Mouse (Mus musculus) myocyte (in vitro differentiated cells): Measurements from ENCODE around the gene Aff3. TPM values are rescaled to one million over a fixed set of nuclear protein-coding genes. Genes with fewer than 3 reads are reported as not detected.

Experiments
- H3K27me3 ChIP-seq: one replicate; pipeline ENCODE4 v1.6.1; 2011; ENCODE audit not compliant: control insufficient read depth, insufficient read depth, insufficient read length
- H3K36me3 ChIP-seq: one replicate; pipeline ENCODE4 v1.6.1; 2011; ENCODE audit not compliant: control insufficient read depth, insufficient read depth
- H3K4me2 ChIP-seq: one replicate; pipeline ENCODE4 v1.6.1; 2011; ENCODE audit warnings: low read depth, control low read depth
- H3K4me3 ChIP-seq: one replicate; pipeline ENCODE4 v1.5.1; 2011; ENCODE audit warnings: mild to moderate bottlenecking, control low read depth, moderate library complexity
- H3K79me2 ChIP-seq: one replicate; pipeline ENCODE4 v1.6.1; 2011; ENCODE audit not compliant: control insufficient read depth, insufficient read depth
- H3ac ChIP-seq: one replicate; pipeline ENCODE4 v1.6.1; 2011; ENCODE audit not compliant: control insufficient read depth, insufficient read length
- CEBPB ChIP-seq: IDR thresholded peaks from 2 replicates; pipeline ENCODE4 v1.6.1; 2011; ENCODE audit warnings: mild to moderate bottlenecking, moderate library complexity; ENCODE audit not compliant: poor library complexity, insufficient read depth, severe bottlenecking
- E2F4 ChIP-seq: IDR thresholded peaks from one replicate; pipeline ENCODE4 v1.6.1; 2011; ENCODE audit warnings: mild to moderate bottlenecking, control low read depth, moderate library complexity; ENCODE audit not compliant: insufficient read depth
- MAX ChIP-seq: IDR thresholded peaks from one replicate; pipeline ENCODE4 v1.6.1; 2011; ENCODE audit warnings: low read depth, mild to moderate bottlenecking, control low read depth
- MYOD1 ChIP-seq, 3 experiments: IDR thresholded peaks; one replicate each; pipeline ENCODE4 v1.6.1; 2011; ENCODE audit warnings: control low read depth in 2 of 3, low read depth in 2 of 3, mild to moderate bottlenecking in 2 of 3, moderate library complexity in 1 of 3; ENCODE audit not compliant: insufficient read length in 2 of 3, control insufficient read depth in 1 of 3
- MYOG ChIP-seq, 3 experiments: IDR thresholded peaks; one replicate each; pipeline ENCODE4 v1.6.1; 2011; ENCODE audit warnings: control low read depth in 2 of 3, low read depth in 2 of 3, mild to moderate bottlenecking in 2 of 3; ENCODE audit not compliant: insufficient read length in 2 of 3, control insufficient read depth in 1 of 3, insufficient read depth in 1 of 3
- POLR2A ChIP-seq: IDR thresholded peaks from one replicate; pipeline ENCODE4 v1.6.1; 2011; ENCODE audit warnings: low read depth, mild to moderate bottlenecking, control low read depth, moderate library complexity; ENCODE audit not compliant: insufficient read length
- POLR2AphosphoS2 ChIP-seq: IDR thresholded peaks from one replicate; pipeline ENCODE4 v1.6.1; 2011; ENCODE audit warnings: low read depth, control low read depth; ENCODE audit not compliant: insufficient read length
- REST ChIP-seq: IDR thresholded peaks from one replicate; pipeline ENCODE4 v1.6.1; 2011; ENCODE audit warnings: mild to moderate bottlenecking, control low read depth, moderate library complexity; ENCODE audit not compliant: insufficient read depth, insufficient read length
- SRF ChIP-seq: IDR thresholded peaks from one replicate; pipeline ENCODE4 v1.6.1; 2011; ENCODE audit warnings: low read depth; ENCODE audit not compliant: control insufficient read depth, insufficient read length
- TCF12 ChIP-seq: IDR thresholded peaks from one replicate; pipeline ENCODE4 v1.6.1; 2011; ENCODE audit warnings: mild to moderate bottlenecking, control low read depth; ENCODE audit not compliant: poor library complexity, insufficient read depth, severe bottlenecking
- TCF3 ChIP-seq: IDR thresholded peaks from one replicate; pipeline ENCODE4 v1.6.1; 2011; ENCODE audit warnings: low read depth, control low read depth; ENCODE audit not compliant: insufficient read length
- USF1 ChIP-seq: IDR thresholded peaks from one replicate; pipeline ENCODE4 v1.6.1; 2011; ENCODE audit warnings: low read depth, mild to moderate bottlenecking, control low read depth, moderate library complexity
- polyA plus RNA-seq: library from polyadenylated mRNA; unstranded; fragments of >200 nt; fragmentation: generic; extraction: Trizol; gene quantifications from one replicate; pipeline ENCODE4 v1.2.1, GENCODE M21; 2012; ENCODE audit warnings: missing spikeins

Gene Aff3
- polyA plus RNA-seq, 1 experiment: not detected

DNA sequence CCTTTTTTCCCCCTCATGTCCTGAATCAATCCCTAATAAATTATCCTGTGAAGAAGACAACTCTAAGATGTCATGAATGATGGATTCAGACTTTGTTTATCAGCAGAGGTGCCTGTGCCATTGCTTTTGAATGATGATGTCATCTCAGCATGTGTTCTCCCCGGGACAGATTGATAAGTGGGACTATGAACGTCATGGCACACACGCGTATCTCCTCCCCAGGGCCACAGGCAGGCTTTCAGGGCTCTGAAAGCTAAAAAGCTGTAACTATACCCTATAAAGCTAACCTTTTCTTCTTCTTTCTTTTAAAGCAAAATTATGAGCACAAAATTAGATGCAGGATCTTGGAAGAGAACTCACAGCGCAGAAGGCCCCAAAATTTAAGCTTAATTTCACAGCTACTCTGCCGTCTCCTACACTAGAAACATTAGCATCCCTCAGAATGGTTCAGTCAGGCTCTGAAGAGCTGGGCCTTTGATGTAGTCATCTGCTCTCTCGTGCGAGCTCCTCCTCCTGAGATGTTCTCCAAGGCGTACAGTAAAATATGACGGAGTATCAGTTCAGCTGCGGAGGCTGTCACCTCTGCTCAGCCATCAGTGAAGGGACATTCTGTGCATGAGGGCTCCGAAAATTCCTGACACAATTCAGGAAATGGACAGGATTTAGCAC is 218.5 kb downstream of the Aff3 start:
- Histone ChIP-seq H3ac (no peak overlapping the region), H3K27me3 (no peaks in the 10 kb centered on the region), H3K4me3 (no peak overlapping the region), H3K4me2 (no peak overlapping the region), H3K36me3 (no peaks in the 10 kb centered on the region), H3K79me2 (no peaks in the 10 kb centered on the region)
- TF ChIP-seq REST (no peak), MYOG (IDR thresholded peaks at IDR 0.05; ENCODE audit: control insufficient read depth in 1 of 3, insufficient read depth in 1 of 3, insufficient read length in 2 of 3, low read depth in 2 of 3) (no peak), MAX (no peak), TCF12 (no peak), E2F4 (no peak), USF1 (no peak), SRF (no peak), TCF3 (no peak), POLR2AphosphoS2 (no peak), MYOD1 (IDR thresholded peaks at IDR 0.05; ENCODE audit: control insufficient read depth in 1 of 3, insufficient read length in 2 of 3, low read depth in 2 of 3) (no peak), CEBPB (no peak), POLR2A (no peak)

DNA sequence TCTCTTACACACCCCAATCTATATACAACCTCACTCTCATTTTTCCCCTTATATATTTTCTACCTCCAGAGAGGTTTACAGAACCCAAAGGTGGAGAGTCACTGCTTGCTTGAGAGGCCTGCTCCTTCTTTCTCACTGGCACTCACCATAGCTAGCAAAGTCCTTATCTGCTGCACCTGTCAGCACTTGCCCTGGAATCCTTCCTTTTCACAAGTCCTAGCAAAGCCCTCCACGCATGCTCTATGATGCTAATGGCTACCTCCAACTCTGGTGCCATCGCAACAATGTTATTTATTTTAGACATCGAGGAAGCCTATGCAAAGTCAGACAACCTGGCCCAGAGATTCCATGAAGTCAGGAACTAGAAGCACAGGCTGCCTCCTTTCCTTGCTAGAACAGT is 221.9 kb downstream of the Aff3 start:
- Histone ChIP-seq H3K4me2 (no peak overlapping the region), H3K79me2 (no peaks in the 10 kb centered on the region), H3ac (no peak overlapping the region), H3K4me3 (no peak overlapping the region), H3K36me3 (no peaks in the 10 kb centered on the region), H3K27me3 (no peaks in the 10 kb centered on the region)
- TF ChIP-seq MYOG (IDR thresholded peaks at IDR 0.05; ENCODE audit: control insufficient read depth in 1 of 3, insufficient read depth in 1 of 3, insufficient read length in 2 of 3, low read depth in 2 of 3) (no peak), MYOD1 (IDR thresholded peaks at IDR 0.05; ENCODE audit: control insufficient read depth in 1 of 3, insufficient read length in 2 of 3, low read depth in 2 of 3) (no peak), MAX (no peak), E2F4 (no peak), TCF3 (no peak)

DNA sequence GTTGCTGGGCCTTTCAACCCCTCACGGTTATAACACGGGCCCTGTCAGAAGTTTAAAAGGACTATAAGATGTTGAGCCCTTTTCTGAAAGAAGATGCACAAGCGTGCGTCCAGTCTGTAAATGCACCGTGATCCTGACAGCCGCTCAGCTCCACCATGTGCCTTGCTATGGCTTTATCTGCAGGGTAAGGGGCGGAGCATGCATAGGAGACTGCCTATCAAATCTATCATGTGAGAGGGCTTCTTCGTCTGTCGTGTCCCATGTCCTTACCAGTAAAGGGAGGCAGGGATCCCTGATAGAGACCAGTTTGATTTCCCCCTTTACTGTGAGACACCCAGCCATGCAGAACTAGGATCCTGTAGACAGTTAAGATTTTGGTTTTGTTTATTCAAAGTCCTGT is 222.3 kb downstream of the Aff3 start:
- TF ChIP-seq MAX (no peak), POLR2A (no peak), SRF (no peak), USF1 (no peak), TCF3 (no peak), CEBPB (no peak), E2F4 (no peak), TCF12 (no peak), MYOG (IDR thresholded peaks at IDR 0.05; ENCODE audit: control insufficient read depth in 1 of 3, insufficient read depth in 1 of 3, insufficient read length in 2 of 3, low read depth in 2 of 3) (no peak), MYOD1 (IDR thresholded peaks at IDR 0.05; ENCODE audit: control insufficient read depth in 1 of 3, insufficient read length in 2 of 3, low read depth in 2 of 3) (no peak)
- Histone ChIP-seq H3K4me2 (no peak overlapping the region), H3K79me2 (no peaks in the 10 kb centered on the region), H3K4me3 (no peak overlapping the region), H3K27me3 (no peaks in the 10 kb centered on the region), H3K36me3 (no peaks in the 10 kb centered on the region), H3ac (no peak overlapping the region)

DNA sequence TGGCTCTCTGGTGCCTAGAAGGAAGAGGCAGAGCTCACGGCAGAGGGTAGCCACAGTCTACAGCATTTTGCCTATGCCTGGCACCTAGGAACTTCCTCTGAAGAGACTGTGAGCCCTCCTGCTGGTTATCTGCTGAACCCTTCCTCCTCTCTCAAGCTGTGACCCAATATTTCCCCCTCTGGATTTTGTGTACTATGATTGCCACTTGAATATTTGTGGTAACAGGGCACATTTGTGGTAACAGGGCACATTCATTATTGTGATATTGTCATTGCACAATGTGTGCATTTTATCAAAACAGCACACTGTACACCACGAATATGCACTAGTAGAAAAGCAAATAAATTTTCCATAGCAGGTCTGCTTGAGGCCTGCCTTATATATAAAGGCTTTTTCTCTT is 223.0 kb downstream of the Aff3 start:
- Histone ChIP-seq H3K4me2 (no peak overlapping the region), H3K36me3 (no peaks in the 10 kb centered on the region), H3K4me3 (no peak overlapping the region), H3K27me3 (no peaks in the 10 kb centered on the region), H3ac (no peak overlapping the region), H3K79me2 (no peaks in the 10 kb centered on the region)
- TF ChIP-seq REST (no peak), MYOG (IDR thresholded peaks at IDR 0.05; ENCODE audit: control insufficient read depth in 1 of 3, insufficient read depth in 1 of 3, insufficient read length in 2 of 3, low read depth in 2 of 3) (no peak), SRF (no peak), CEBPB (no peak), TCF12 (no peak), POLR2A (no peak), MAX (no peak), POLR2AphosphoS2 (no peak), TCF3 (no peak), E2F4 (no peak), MYOD1 (IDR thresholded peaks at IDR 0.05; ENCODE audit: control insufficient read depth in 1 of 3, insufficient read length in 2 of 3, low read depth in 2 of 3) (no peak), USF1 (no peak)

DNA sequence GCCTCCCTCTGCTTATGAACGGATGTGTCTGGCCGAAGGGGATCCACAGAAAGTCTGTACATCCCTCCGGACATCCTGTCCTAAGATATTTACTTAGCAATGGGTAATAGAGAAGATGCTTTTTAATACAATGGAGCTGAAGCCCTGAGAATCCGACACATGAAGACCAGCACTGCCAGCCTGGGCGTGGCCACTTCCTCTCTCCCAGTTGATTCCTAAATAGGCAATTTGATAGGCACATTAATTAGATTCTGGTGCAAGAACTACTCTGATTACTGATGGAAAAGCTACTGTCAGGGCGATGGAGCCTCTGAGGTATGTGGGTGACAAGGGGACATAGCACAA is 224.3 kb downstream of the Aff3 start:
- H3K79me2 ChIP-seq: no peaks in the 10 kb centered on the region
- no peak for TF ChIP-seq POLR2AphosphoS2
- TF ChIP-seq TCF12: no peak
- TF ChIP-seq MYOD1 (IDR thresholded peaks at IDR 0.05; ENCODE audit: control insufficient read depth in 1 of 3, insufficient read length in 2 of 3, low read depth in 2 of 3): no peak
- TF ChIP-seq SRF: no peak
- no peak for TF ChIP-seq CEBPB
- no peak for TF ChIP-seq USF1
- TF ChIP-seq REST: no peak
- TF ChIP-seq E2F4: no peak
- TF ChIP-seq MYOG (IDR thresholded peaks at IDR 0.05; ENCODE audit: control insufficient read depth in 1 of 3, insufficient read depth in 1 of 3, insufficient read length in 2 of 3, low read depth in 2 of 3): no peak
- TF ChIP-seq POLR2A: no peak
- TF ChIP-seq TCF3: no peak
- H3ac ChIP-seq: no peak overlapping the region
- H3K36me3 ChIP-seq: no peaks in the 10 kb centered on the region
- H3K4me2 ChIP-seq: no peak overlapping the region
- H3K27me3 ChIP-seq: no peaks in the 10 kb centered on the region
- no peak overlapping the region for H3K4me3 ChIP-seq
